Mouse (Mus musculus): ENCODE data around the gene Rasgrp1. TPM values are rescaled to one million over a fixed set of nuclear protein-coding genes. Genes with fewer than 3 reads are reported as not detected.

Gene Rasgrp1
- 1.7 and 2.2 TPM in 2 replicates for polyA plus RNA-seq (2012; rRNA removed)

GRCm38 (mm10) chr2:117342547-117343239 is at the start of gene Rasgrp1:
TSS of gene Rasgrp1 (minus strand) at chr2:117343001.

DNA sequence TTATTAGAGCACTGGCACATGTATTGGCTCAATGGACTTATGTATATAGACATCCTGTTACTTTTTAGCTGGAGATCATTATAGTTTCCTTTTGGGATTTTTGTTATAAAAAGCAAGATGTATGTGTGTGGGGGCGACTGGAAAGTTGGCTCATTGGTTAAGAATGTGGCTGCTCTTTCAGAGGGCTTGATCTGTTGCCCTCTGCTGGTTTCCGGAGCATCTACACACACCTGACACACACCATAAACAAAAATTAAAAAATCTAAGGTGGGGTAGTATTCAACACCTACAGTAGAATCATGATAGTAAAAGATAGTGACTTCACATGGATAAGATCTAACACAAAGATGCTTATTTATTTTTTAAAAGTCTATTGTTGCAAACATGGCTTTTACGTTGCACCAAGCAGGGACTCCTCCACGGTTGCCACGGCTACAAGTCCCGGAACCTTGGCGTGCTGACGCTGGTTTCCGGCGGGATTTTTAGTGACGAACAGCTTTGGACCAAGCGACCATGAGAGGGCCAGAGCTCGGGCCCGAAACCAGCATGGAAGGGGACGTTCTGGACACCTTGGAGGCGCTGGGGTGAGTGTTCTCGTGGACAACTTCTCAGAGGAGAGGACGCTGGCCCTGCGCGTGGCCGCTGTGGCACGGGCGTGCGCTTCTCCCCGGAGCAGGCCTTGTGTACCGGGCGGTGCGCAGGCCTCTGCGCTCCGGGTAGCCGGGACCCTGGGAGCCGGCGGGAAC is 93.4 kb downstream of the Rasgrp1 start, which contains the start of gene Fam98b:
Fam98b (plus strand) TSS at position 485 of the 746 bp plus-strand sequence.

Other genes with a start within 250 kb of the Rasgrp1 start
- 15.8 and 24.1 TPM in 2 replicates for gene Spred1, start 221.6 kb downstream of the Rasgrp1 start, polyA plus RNA-seq (2012; rRNA removed)
- gene Fam98b, start 93.3 kb downstream of the Rasgrp1 start, polyA plus RNA-seq (2012; rRNA removed), result 53.0 and 54.6 TPM in 2 replicates

All from central nervous system, embryonic 11.5 days (tissue).